Mouse (Mus musculus): ENCODE results near the gene Fancb. TPM values are rescaled to one million over a fixed set of nuclear protein-coding genes. Genes with fewer than 3 reads are reported as not detected.

The Fancb gene
- total and polyA plus RNA-seq, 3 experiments = 0.28 to 24.7 (median 12.2) TPM

DNA sequence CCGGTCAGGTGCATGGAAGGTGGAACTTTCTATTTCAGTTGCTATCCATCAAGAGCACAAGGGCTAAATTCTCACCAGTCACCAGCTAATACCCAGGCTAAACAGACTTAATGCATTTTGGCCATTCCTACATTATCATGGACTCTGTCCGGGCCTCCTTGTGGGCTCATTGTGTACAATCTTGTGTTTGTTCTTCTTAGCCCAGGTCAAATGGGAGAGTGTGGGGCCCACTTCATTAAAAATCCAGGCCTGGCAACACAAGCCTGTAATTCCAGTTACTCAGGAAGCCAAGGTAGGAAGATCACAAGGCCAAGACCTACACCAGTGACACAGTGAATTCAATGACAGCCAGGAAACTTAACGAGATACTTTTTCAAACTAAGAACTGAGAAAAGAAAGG is 9.2 kb upstream of the Fancb start:
- Histone ChIP-seq H3K4me3 (ENCODE audit: low read depth, low read length) (no peak overlapping the region), H3K27me3 (ENCODE audit: insufficient read depth, low read length) (no peaks in the 10 kb centered on the region), H3K9me3 (replicated peaks) (no peaks in the 10 kb centered on the region), H3K4me1 (ENCODE audit: insufficient read depth, low read depth, low read length) (no peaks in the 10 kb centered on the region), H3K36me3 (replicated peaks) (peaks cover 31% of the 10 kb centered on the region)
- TF ChIP-seq CTCF (IDR thresholded peaks at IDR 0.05; ENCODE audit: low read depth, low read length) (no peak), POLR2AphosphoS5 (IDR thresholded peaks at IDR 0.05; ENCODE audit: insufficient replicate concordance, low read depth, low read length) (no peak), GATA1 (IDR thresholded peaks at IDR 0.05; ENCODE audit: borderline replicate concordance, low read length) (no peak), GATA2 (IDR thresholded peaks at IDR 0.05; ENCODE audit: borderline replicate concordance, low read depth, low read length) (no peak), TAL1 (conservative IDR thresholded peaks at IDR 0.05; ENCODE audit: low read depth, low read length) (no peak)
- no peak for DNase-seq (ENCODE audit: low spot score)
- ATAC-seq (ENCODE audit: extremely low read depth, insufficient number of reproducible peaks, low FRiP score, poor library complexity, severe bottlenecking) = no peak

DNA sequence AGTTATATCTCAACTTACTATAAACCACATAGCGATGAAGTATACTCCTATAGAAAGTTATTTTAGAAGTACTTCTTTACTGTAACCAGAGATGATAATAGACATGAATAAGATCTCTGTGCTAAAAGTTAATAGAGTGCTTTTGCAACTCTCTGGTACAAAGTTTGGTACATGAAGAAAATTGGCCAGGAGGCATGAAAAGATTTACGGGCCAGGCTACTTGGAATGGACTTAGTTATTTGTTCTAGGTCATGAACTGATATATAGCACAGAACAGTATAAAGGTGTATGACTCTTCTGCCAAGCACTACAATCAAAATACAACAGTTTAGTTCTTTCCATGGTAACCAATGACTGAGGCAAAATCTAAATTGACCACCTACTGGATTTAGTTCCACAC is 1.5 kb upstream of the Fancb start:
- no peak overlapping the region for H3K4me3 ChIP-seq (ENCODE audit: low read depth, low read length)
- peaks cover 15% of the 10 kb centered on the region for H3K36me3 ChIP-seq (replicated peaks)
- no peaks in the 10 kb centered on the region for H3K27me3 ChIP-seq (ENCODE audit: insufficient read depth, low read length)
- H3K9me3 ChIP-seq (replicated peaks) = no peaks in the 10 kb centered on the region
- DNase-seq (ENCODE audit: low spot score) = no peak
- H3K4me1 ChIP-seq (ENCODE audit: insufficient read depth, low read depth, low read length) = no peaks in the 10 kb centered on the region
- TF ChIP-seq GATA2 (IDR thresholded peaks at IDR 0.05; ENCODE audit: borderline replicate concordance, low read depth, low read length) (no peak), TAL1 (conservative IDR thresholded peaks at IDR 0.05; ENCODE audit: low read depth, low read length) (no peak), CTCF (IDR thresholded peaks at IDR 0.05; ENCODE audit: low read depth, low read length) (no peak), GATA1 (IDR thresholded peaks at IDR 0.05; ENCODE audit: borderline replicate concordance, low read length) (no peak), POLR2AphosphoS5 (IDR thresholded peaks at IDR 0.05; ENCODE audit: insufficient replicate concordance, low read depth, low read length) (no peak)
- no peak for ATAC-seq (ENCODE audit: extremely low read depth, insufficient number of reproducible peaks, low FRiP score, poor library complexity, severe bottlenecking)

DNA sequence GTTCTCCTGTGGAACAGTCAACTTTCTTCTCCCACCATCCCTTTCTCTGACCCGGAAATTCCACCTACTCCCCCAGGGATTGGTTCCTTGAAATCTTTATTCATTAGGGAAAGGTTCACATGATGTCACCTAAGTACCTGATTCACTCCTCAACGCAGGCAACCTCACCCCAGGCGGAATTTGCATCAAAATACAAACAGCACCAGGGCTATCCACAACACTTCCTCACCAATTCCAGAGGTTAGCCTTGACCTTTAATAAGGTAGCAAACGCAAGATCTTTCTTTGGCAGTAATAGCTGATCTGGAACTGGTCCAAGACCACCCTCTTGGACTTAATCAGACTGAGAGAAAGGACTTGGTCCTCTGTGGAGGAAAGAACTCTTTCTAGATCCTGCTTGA is 22.7 kb downstream of the Fancb start:
- H3K4me3 ChIP-seq (ENCODE audit: low read depth, low read length) = no peak overlapping the region
- no peak for DNase-seq (ENCODE audit: low spot score)

DNA sequence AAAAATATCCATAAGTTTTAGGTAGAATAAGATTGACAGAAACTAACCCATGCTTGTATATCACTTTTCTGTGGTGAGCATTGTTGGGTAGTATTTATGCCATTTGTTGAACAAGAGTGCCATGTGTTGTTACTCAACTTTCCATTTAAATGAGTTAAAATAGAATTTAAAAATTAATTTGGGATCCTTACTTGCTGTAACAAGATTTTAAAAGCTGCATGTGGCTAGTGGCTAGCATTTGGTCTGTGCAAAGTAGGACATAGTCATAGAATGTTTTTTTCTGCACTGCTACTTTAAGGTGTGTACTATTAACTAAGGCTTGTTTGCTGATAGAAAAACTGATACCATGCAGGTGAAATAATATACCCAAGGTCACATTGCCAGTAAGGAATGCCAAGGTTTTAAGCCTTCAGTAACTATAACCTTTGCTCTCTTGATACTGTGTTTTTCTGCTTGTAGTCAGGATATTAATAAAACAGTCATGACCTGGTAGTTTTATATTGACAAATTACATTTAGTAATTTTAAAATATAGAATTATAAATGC is 24.5 kb downstream of the Fancb start, which contains the start of gene Gm17604:
TSS of gene Gm17604 (minus strand) at position 51 of the 546 bp plus-strand sequence.
- Histone ChIP-seq H3K36me3 (replicated peaks) (no peaks in the 10 kb centered on the region), H3K4me1 (ENCODE audit: insufficient read depth, low read depth, low read length) (no peaks in the 10 kb centered on the region), H3K9me3 (replicated peaks) (no peaks in the 10 kb centered on the region), H3K27me3 (ENCODE audit: insufficient read depth, low read length) (0 out of 2 replicates have a peak, but pooled peaks cover 3% of the 10 kb centered on the region), H3K4me3 (ENCODE audit: low read depth, low read length) (no peak within 1 kb of the TSS)
- DNase-seq (ENCODE audit: low spot score) = no peak
- TF ChIP-seq GATA2 (IDR thresholded peaks at IDR 0.05; ENCODE audit: borderline replicate concordance, low read depth, low read length) (no peak), GATA1 (IDR thresholded peaks at IDR 0.05; ENCODE audit: borderline replicate concordance, low read length) (no peak), CTCF (IDR thresholded peaks at IDR 0.05; ENCODE audit: low read depth, low read length) (no peak), TAL1 (conservative IDR thresholded peaks at IDR 0.05; ENCODE audit: low read depth, low read length) (no peak), POLR2AphosphoS5 (IDR thresholded peaks at IDR 0.05; ENCODE audit: insufficient replicate concordance, low read depth, low read length) (no peak)
- ATAC-seq (ENCODE audit: extremely low read depth, insufficient number of reproducible peaks, low FRiP score, poor library complexity, severe bottlenecking) = no peak

More for the DNA sequence above, 22.7 kb downstream of the Fancb start:
- no peaks in the 10 kb centered on the region for H3K4me1 ChIP-seq (ENCODE audit: insufficient read depth, low read depth, low read length)
- peaks cover 2% of the 10 kb centered on the region for H3K36me3 ChIP-seq (replicated peaks)
- no peak for TF ChIP-seq POLR2AphosphoS5 (IDR thresholded peaks at IDR 0.05; ENCODE audit: insufficient replicate concordance, low read depth, low read length)
- TF ChIP-seq GATA2 (IDR thresholded peaks at IDR 0.05; ENCODE audit: borderline replicate concordance, low read depth, low read length) = no peak
- no peak for TF ChIP-seq GATA1 (IDR thresholded peaks at IDR 0.05; ENCODE audit: borderline replicate concordance, low read length)
- no peak for TF ChIP-seq CTCF (IDR thresholded peaks at IDR 0.05; ENCODE audit: low read depth, low read length)
- 0 out of 2 replicates have a peak, but pooled peaks cover 3% of the 10 kb centered on the region for H3K27me3 ChIP-seq (ENCODE audit: insufficient read depth, low read length)
- H3K9me3 ChIP-seq (replicated peaks) = no peaks in the 10 kb centered on the region
- no peak for ATAC-seq (ENCODE audit: extremely low read depth, insufficient number of reproducible peaks, low FRiP score, poor library complexity, severe bottlenecking)

Other genes starting within 250 kb of the Fancb start
- 50.6 and 53.7 TPM in 2 replicates for gene Mospd2, start 217 bp upstream of the Fancb start, total RNA-seq (2014; fragmentation: Nextera tagmentation)
- gene Mospd2, start 217 bp upstream of the Fancb start, total RNA-seq (2017) = 83.3 and 89.9 TPM in 2 replicates
- gene Mospd2, start 217 bp upstream of the Fancb start, polyA plus RNA-seq (2012) = 0.29 and 0.72 TPM in 2 replicates
- gene Gm17604, start 24.2 kb downstream of the Fancb start, total RNA-seq (2014; fragmentation: Nextera tagmentation) = not detected in 2 replicates
- gene Gm17604, start 24.2 kb downstream of the Fancb start, total RNA-seq (2017) = not detected in 2 replicates
- gene Gm17604, start 24.2 kb downstream of the Fancb start, polyA plus RNA-seq (2012) = not detected in 2 replicates

Measured in G1E (cell line).